In the genomic region with DNA sequence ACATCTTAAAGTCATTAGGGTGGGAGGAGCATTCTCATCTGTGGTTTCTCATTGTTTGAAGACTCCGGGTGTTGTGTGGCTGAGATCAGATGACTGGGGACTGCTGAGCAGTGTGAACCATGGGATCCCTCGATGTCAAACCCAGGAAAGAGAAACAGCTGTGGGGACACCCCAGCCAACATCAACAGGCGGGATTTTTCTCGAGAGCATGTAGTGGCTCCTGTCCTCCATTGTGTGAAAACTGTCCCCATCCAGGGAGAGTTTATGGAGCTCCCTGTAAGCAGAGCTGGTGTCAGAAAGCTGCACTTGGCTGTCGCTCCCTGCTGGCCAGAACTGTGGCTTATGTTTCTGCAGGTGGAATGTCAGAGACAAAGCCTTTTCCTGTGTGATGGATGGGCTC, we compare ENCODE assay signal across 9 mouse cellular contexts.
DNase-seq lines count a peak whose midpoint lies in the region; ATAC-seq and TF ChIP-seq lines count a peak whose summit lies in the region.
"Had no signal": no experiment of that assay in that cellular context is flagged by ENCODE, and none has a peak within 500 bp of the region (broad histone marks: within the 10 kb centered on the region; RNA-seq: fewer than 3 reads in every experiment).

No protein-coding gene starts in this region.

- H3K9me3 ChIP-seq in kidney, embryonic 14.5 days (ENCODE audit: control insufficient read depth, low read length) = no peaks in the 10 kb centered on the region
- peaks cover 4% of the 10 kb centered on the region; the same call in 1 of the 2 replicates for H3K9me3 ChIP-seq in embryonic facial prominence, embryonic 13.5 days
- 0 out of 2 replicates have a peak, but pooled peaks cover 3% of the 10 kb centered on the region for H3K9me3 ChIP-seq in hindbrain, postnatal 0 days (ENCODE audit: low read length)

- no peak for DNase-seq in kidney, adult 18-20 months
- DNase-seq in ES-CJ7 (ENCODE audit: low read depth, low spot score) = peak; percentile 17
- DNase-seq in hindbrain, postnatal 0 days (ENCODE audit: low spot score) = peak; percentile 35
- no peak for DNase-seq in right cerebral cortex, adult 2 months (ENCODE audit: low spot score in 2 of 2)
- no peak for DNase-seq in adrenal gland, postnatal 14 days
- DNase-seq: spleen, adult 18-20 months had no signal

- WGBS in kidney, embryonic 14.5 days = 20% methylated on average over 5 of the region's 5 CpGs
- WGBS in embryonic facial prominence, embryonic 13.5 days = 3% methylated on average over 5 of the region's 5 CpGs
- WGBS in hindbrain, postnatal 0 days = 16% methylated on average over 5 of the region's 5 CpGs

- no peak overlapping the region for H3K4me3 ChIP-seq in kidney, embryonic 14.5 days (ENCODE audit: low read length)
- H3K4me3 ChIP-seq in embryonic facial prominence, embryonic 13.5 days = no peak overlapping the region
- no peak overlapping the region for H3K4me3 ChIP-seq in hindbrain, postnatal 0 days (ENCODE audit: low read length)

- H3K4me1 ChIP-seq in kidney, embryonic 14.5 days (ENCODE audit: control insufficient read depth, insufficient read depth, low read length) = peaks cover 11% of the 10 kb centered on the region; the same call in 1 of the 2 replicates
- peaks cover 31% of the 10 kb centered on the region for H3K4me1 ChIP-seq in embryonic facial prominence, embryonic 13.5 days
- H3K4me1 ChIP-seq in hindbrain, postnatal 0 days (ENCODE audit: insufficient read depth, low read length) = peaks cover 8% of the 10 kb centered on the region; the same call in 1 of the 2 replicates

- no peak overlapping the region for H3K4me2 ChIP-seq in kidney, embryonic 14.5 days (replicated peaks; ENCODE audit: low read depth, low read length)
- peak overlapping the region; percentile 28 for H3K4me2 ChIP-seq in embryonic facial prominence, embryonic 13.5 days
- peak overlapping the region; percentile 18; the same call in 1 of the 2 replicates for H3K4me2 ChIP-seq in hindbrain, postnatal 0 days (ENCODE audit: low read depth, low read length)

- H3K27me3 ChIP-seq in kidney, embryonic 14.5 days (ENCODE audit: control insufficient read depth, insufficient read depth, low read length) = no peaks in the 10 kb centered on the region
- H3K27me3 ChIP-seq in embryonic facial prominence, embryonic 13.5 days = peaks cover 38% of the 10 kb centered on the region
- no peaks in the 10 kb centered on the region for H3K27me3 ChIP-seq in hindbrain, postnatal 0 days (ENCODE audit: insufficient read depth, low read length)

- no peak overlapping the region for H3K9ac ChIP-seq in kidney, embryonic 14.5 days (ENCODE audit: low read depth, low read length)
- H3K9ac ChIP-seq in embryonic facial prominence, embryonic 13.5 days = no peak overlapping the region; the same call in 1 of the 2 replicates
- H3K9ac ChIP-seq in hindbrain, postnatal 0 days (replicated peaks; ENCODE audit: low read length) = no peak overlapping the region

- no peaks in the 10 kb centered on the region for H3K36me3 ChIP-seq in kidney, embryonic 14.5 days (ENCODE audit: control insufficient read depth, insufficient read depth, low read length)
- H3K36me3 ChIP-seq in embryonic facial prominence, embryonic 13.5 days = no peaks in the 10 kb centered on the region
- no peaks in the 10 kb centered on the region for H3K36me3 ChIP-seq in hindbrain, postnatal 0 days (ENCODE audit: insufficient read depth, low read length)

- TF ChIP-seq CTCF in hindbrain, postnatal 0 days (IDR thresholded peaks at IDR 0.05; ENCODE audit: low read depth) = peak; percentile 53

- ATAC-seq in kidney, embryonic 14.5 days (ENCODE audit: low FRiP score, low TSS enrichment) = peak; percentile 72; the same call in 1 of the 2 replicates
- ATAC-seq in embryonic facial prominence, embryonic 13.5 days (ENCODE audit: insufficient number of reproducible peaks, insufficient read depth, low FRiP score, low TSS enrichment, low read depth) = no peak
- 0 out of 2 replicates have a peak, but pooled peaks have one; percentile 11 for ATAC-seq in hindbrain, postnatal 0 days
- no peak for ATAC-seq in monocyte, adult 5-6 weeks (replicated peaks; ENCODE audit: insufficient number of reproducible peaks, low FRiP score, low TSS enrichment, poor library complexity, severe bottlenecking)

- H3K27ac ChIP-seq in kidney, embryonic 14.5 days (ENCODE audit: low read depth, low read length) = no peak overlapping the region
- no peak overlapping the region for H3K27ac ChIP-seq in embryonic facial prominence, embryonic 13.5 days
- H3K27ac ChIP-seq in hindbrain, postnatal 0 days = no peak overlapping the region

Comparison
In these comparisons a context has a peak if more than half of its experiments do, and no peak if none do; other contexts are left out.
1. ATAC-seq: peak in kidney, embryonic 14.5 days (single experiment) and hindbrain, postnatal 0 days (single experiment); none in embryonic facial prominence, embryonic 13.5 days (single experiment) and monocyte, adult 5-6 weeks (single experiment).
2. DNase-seq: peak in ES-CJ7 (single experiment) and hindbrain, postnatal 0 days (single experiment); none in kidney, adult 18-20 months (single experiment), right cerebral cortex, adult 2 months (0 of 2) and adrenal gland, postnatal 14 days (single experiment).